Mouse (Mus musculus): ENCODE results near the gene Slc39a11. TPM values are rescaled to one million over a fixed set of nuclear protein-coding genes. Genes with fewer than 3 reads are reported as not detected.

The Slc39a11 gene
- 20.4 and 20.7 TPM in 2 replicates for polyA plus RNA-seq (2016; fragmentation: Nextera tagmentation; extraction: Ambion mirVana)

DNA sequence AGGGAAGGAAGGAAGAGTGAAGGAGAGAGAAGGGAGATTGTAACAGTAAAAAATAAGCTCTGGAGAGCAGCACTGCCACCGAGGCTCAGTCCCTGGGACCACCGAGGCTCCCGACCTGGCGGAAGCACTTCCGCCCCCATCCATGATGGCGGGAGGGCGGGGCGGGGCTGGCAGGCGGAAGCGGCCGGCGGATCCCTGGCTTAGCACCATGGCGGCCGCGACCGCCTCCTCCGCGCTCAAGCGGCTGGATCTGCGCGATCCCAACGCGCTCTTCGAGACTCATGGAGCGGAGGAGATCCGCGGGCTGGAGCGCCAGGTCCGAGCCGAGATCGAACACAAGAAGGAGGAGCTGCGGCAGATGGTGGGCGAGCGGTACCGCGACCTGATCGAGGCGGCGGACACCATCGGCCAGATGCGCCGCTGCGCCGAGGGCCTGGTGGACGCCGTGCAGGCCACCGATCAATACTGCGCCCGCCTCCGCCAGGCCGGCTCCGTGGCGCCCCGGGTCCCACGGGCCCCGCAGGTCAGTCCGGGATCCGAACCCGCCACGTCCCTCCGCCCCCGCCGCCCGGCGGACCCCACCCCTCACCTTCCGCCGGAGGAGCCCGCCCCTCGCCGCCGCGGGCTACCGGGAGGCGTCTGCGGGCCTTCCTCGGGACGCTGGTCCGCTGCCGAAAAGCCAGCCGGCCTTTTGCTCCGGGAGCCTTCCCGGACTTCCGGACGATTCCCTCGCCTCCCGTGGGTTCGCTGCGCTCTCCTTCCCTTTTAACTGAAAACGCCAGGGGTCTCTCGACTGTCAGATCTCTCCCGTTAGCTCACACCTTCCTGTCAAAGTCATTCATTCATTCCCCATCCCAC, at the start of gene Slc39a11:
Gene Slc39a11 (minus strand): TSS at position 727 of the 858 bp plus-strand sequence.
- peaks cover 5% of the 10 kb centered on the region; the same call in 1 of the 2 replicates for H3K27me3 ChIP-seq (ENCODE audit: low read depth, poor library complexity, severe bottlenecking)
- under 1% methylated on average over 89 of the region's 91 CpGs for WGBS
- H3K9me3 ChIP-seq (replicated peaks), result peaks cover 5% of the 10 kb centered on the region; the same call in 1 of the 2 replicates
- peaks cover 48% of the 10 kb centered on the region for H3K4me1 ChIP-seq
- H3K36me3 ChIP-seq, result peaks cover 31% of the 10 kb centered on the region
- H3K27ac ChIP-seq (replicated peaks), result peak within 1 kb of the TSS; percentile 97
- H3K4me3 ChIP-seq, result peak within 1 kb of the TSS; percentile 96
- DNase-seq (ENCODE audit: low spot score), result peak; percentile 85

- Histone ChIP-seq H3K4me3 (no peak overlapping the region), H3K36me3 (peaks cover 53% of the 10 kb centered on the region), H3K27ac (replicated peaks) (no peak overlapping the region), H3K9me3 (replicated peaks) (no peaks in the 10 kb centered on the region; the same call in 1 of the 2 replicates), H3K4me1 (peaks cover 17% of the 10 kb centered on the region), H3K27me3 (ENCODE audit: low read depth, poor library complexity, severe bottlenecking) (no peaks in the 10 kb centered on the region)
- WGBS, result 91% methylated on average over 7 of the region's 7 CpGs
- DNase-seq (ENCODE audit: low spot score), result no peak
Observed at GRCm38 (mm10) chr11:113699643-113700042, 49.8 kb upstream of the Slc39a11 start.

DNA sequence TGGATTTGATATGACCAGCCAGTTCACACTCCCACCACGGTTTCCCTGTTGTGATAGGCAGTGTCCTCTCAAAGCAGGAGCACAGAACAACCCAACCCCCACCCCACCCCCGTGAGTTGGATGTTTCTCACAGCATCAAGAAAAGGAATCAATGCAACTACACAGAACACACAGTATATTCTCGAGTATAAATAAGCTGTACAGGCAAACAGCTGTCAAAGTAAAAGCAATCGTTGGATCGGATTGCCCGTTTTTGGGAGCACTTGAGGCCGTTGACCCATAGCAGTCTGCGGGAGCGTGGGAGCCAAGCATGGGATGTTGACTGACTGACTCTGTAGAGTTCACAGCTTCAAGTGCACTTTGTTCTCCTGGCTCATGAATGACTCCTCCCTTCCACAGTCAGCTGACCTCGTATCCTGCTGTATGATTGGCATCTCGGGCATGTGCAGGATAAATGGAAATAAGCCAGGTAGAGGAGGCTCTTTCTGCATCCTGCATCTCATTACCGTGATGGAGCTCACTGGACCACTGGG, 48.2 kb upstream of the Slc39a11 start:
- H3K9me3 ChIP-seq (replicated peaks), result no peaks in the 10 kb centered on the region; the same call in 1 of the 2 replicates
- H3K27ac ChIP-seq (replicated peaks), result 0 out of 2 replicates have a peak overlapping the region, but pooled peaks have one; percentile 4
- peaks cover 69% of the 10 kb centered on the region for H3K36me3 ChIP-seq
- WGBS, result 78% methylated on average over 12 of the region's 12 CpGs
- H3K4me3 ChIP-seq, result no peak overlapping the region
- no peaks in the 10 kb centered on the region for H3K27me3 ChIP-seq (ENCODE audit: low read depth, poor library complexity, severe bottlenecking)
- no peak for DNase-seq (ENCODE audit: low spot score)
- H3K4me1 ChIP-seq, result peaks cover 17% of the 10 kb centered on the region

- Histone ChIP-seq H3K36me3 (peaks cover 74% of the 10 kb centered on the region), H3K27ac (replicated peaks) (peak overlapping the region; percentile 4; the same call in 1 of the 2 replicates)
- 33% methylated on average over 5 of the region's 5 CpGs for WGBS
Observed at GRCm38 (mm10) chr11:113697571-113697970, 47.7 kb upstream of the Slc39a11 start.

DNA sequence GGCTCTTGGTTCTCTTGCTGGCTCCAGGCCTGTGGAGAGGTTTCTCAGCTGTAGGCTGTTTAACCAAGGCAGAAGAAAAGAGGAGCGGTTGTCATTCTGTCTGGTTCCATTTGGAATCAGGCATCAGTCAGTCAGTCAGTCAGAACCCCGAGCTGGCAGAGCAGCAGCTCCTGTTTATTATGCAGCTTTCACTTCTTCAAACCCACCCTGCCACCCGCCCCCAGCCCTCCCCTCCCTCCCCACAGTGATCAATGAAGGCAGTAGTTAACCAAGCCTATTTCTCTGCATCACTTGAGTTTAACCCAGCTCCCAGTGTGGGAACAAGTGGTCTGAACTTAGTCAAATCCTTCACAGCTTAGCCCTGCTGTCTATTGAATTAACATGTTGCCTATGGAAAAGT, 42.0 kb upstream of the Slc39a11 start:
- WGBS, result 82% methylated on average over 3 of the region's 3 CpGs
- H3K36me3 ChIP-seq, result peaks cover 94% of the 10 kb centered on the region

More at GRCm38 (mm10) chr11:113697571-113697970, 47.7 kb upstream of the Slc39a11 start:
- DNase-seq (ENCODE audit: low spot score), result no peak
- H3K4me3 ChIP-seq, result no peak overlapping the region
- H3K4me1 ChIP-seq, result peaks cover 17% of the 10 kb centered on the region
- no peaks in the 10 kb centered on the region; the same call in 1 of the 2 replicates for H3K9me3 ChIP-seq (replicated peaks)
- H3K27me3 ChIP-seq (ENCODE audit: low read depth, poor library complexity, severe bottlenecking), result no peaks in the 10 kb centered on the region

GRCm38 (mm10) chr11:113691318-113691717, 41.4 kb upstream of the Slc39a11 start:
- Histone ChIP-seq H3K9me3 (replicated peaks) (no peaks in the 10 kb centered on the region; the same call in 1 of the 2 replicates), H3K27me3 (ENCODE audit: low read depth, poor library complexity, severe bottlenecking) (no peaks in the 10 kb centered on the region), H3K4me3 (no peak overlapping the region), H3K36me3 (peaks cover 88% of the 10 kb centered on the region), H3K27ac (replicated peaks) (no peak overlapping the region), H3K4me1 (peaks cover 23% of the 10 kb centered on the region)
- DNase-seq (ENCODE audit: low spot score), result no peak
- 92% methylated on average over 5 of the region's 5 CpGs for WGBS

More for the DNA sequence above, 42.0 kb upstream of the Slc39a11 start:
- Histone ChIP-seq H3K4me1 (peaks cover 18% of the 10 kb centered on the region), H3K9me3 (replicated peaks) (no peaks in the 10 kb centered on the region; the same call in 1 of the 2 replicates), H3K27me3 (ENCODE audit: low read depth, poor library complexity, severe bottlenecking) (no peaks in the 10 kb centered on the region), H3K4me3 (no peak overlapping the region), H3K27ac (replicated peaks) (no peak overlapping the region)
- DNase-seq (ENCODE audit: low spot score), result no peak

- Histone ChIP-seq H3K4me1 (peaks cover 28% of the 10 kb centered on the region), H3K9me3 (replicated peaks) (no peaks in the 10 kb centered on the region; the same call in 1 of the 2 replicates), H3K4me3 (no peak overlapping the region), H3K27me3 (ENCODE audit: low read depth, poor library complexity, severe bottlenecking) (no peaks in the 10 kb centered on the region), H3K27ac (replicated peaks) (no peak overlapping the region), H3K36me3 (peaks cover 80% of the 10 kb centered on the region)
- 96% methylated on average over 12 of the region's 12 CpGs for WGBS
- no peak for DNase-seq (ENCODE audit: low spot score)
Observed at GRCm38 (mm10) chr11:113690506-113690905, 40.6 kb upstream of the Slc39a11 start.

DNA sequence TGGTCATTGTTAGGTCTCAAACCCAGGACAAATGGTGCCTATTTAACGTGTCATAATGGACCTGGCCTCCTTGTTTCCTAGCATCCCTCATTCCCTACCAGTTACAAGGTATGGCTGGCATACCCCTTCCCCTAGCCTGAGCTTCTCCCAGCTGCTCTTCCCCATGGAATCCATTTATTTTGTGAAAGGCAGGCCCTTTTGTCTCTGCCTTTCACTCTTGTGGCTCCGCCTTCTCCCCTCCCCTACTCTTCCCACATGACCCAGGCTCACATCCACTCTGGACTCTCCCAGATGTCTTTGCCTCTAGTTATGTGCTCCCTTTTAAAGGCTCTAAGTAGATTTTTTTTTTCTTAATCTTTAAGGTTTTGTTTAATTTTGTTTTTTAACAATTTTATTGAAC, 37.2 kb upstream of the Slc39a11 start:
- Histone ChIP-seq H3K4me1 (peaks cover 48% of the 10 kb centered on the region), H3K27ac (replicated peaks) (peak overlapping the region; percentile 79), H3K9me3 (replicated peaks) (no peaks in the 10 kb centered on the region), H3K27me3 (ENCODE audit: low read depth, poor library complexity, severe bottlenecking) (no peaks in the 10 kb centered on the region), H3K4me3 (peak overlapping the region; percentile 0; the same call in 1 of the 2 replicates), H3K36me3 (peaks cover 46% of the 10 kb centered on the region)
- peak; percentile 41 for DNase-seq (ENCODE audit: low spot score)
- 56% methylated on average over 2 of the region's 2 CpGs for WGBS

- Histone ChIP-seq H3K9me3 (replicated peaks) (no peaks in the 10 kb centered on the region), H3K4me3 (peak overlapping the region; percentile 93), H3K27ac (replicated peaks) (peak overlapping the region; percentile 96), H3K27me3 (ENCODE audit: low read depth, poor library complexity, severe bottlenecking) (no peaks in the 10 kb centered on the region), H3K4me1 (peaks cover 52% of the 10 kb centered on the region), H3K36me3 (peaks cover 24% of the 10 kb centered on the region)
- no peak for DNase-seq (ENCODE audit: low spot score)
- 44% methylated on average over 25 of the region's 25 CpGs for WGBS
Observed at GRCm38 (mm10) chr11:113684707-113685426, 35.0 kb upstream of the Slc39a11 start.

- Histone ChIP-seq H3K4me1 (peaks cover 52% of the 10 kb centered on the region), H3K27ac (replicated peaks) (peak within 1 kb of the TSS; percentile 96), H3K4me3 (peak within 1 kb of the TSS; percentile 93), H3K9me3 (replicated peaks) (no peaks in the 10 kb centered on the region), H3K36me3 (peaks cover 17% of the 10 kb centered on the region), H3K27me3 (ENCODE audit: low read depth, poor library complexity, severe bottlenecking) (no peaks in the 10 kb centered on the region)
- under 1% methylated on average over 73 of the region's 73 CpGs for WGBS
- DNase-seq (ENCODE audit: low spot score), result peak; percentile 97
Observed at GRCm38 (mm10) chr11:113683957-113684706, 34.3 kb upstream of the Slc39a11 start, which contains the start of the genes Fam104a and D11Wsu47e. Fam104a (minus strand) TSS chr11:113684155. D11Wsu47e (plus strand) TSS chr11:113684412.

DNA sequence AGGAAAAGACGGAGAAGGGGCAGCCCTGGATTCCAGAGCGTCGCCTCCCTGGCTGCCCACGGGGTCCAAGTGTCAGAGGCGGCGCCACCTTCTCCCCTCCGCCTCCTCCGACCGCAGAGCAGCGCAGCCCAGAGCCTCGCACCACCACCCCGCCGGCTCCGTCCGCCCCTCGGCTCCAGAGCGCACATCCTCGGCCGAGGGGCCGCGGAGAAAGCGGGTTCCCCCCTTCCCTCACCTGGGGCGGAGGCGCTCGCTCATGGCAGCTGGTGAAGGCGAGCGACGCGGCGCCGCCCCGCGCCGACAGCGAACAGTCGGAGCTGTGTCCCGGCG, 33.7 kb upstream of the Slc39a11 start:
- Histone ChIP-seq H3K27me3 (ENCODE audit: low read depth, poor library complexity, severe bottlenecking) (no peaks in the 10 kb centered on the region), H3K4me1 (peaks cover 52% of the 10 kb centered on the region), H3K27ac (replicated peaks) (peak overlapping the region; percentile 96), H3K4me3 (peak overlapping the region; percentile 93), H3K36me3 (peaks cover 11% of the 10 kb centered on the region), H3K9me3 (replicated peaks) (no peaks in the 10 kb centered on the region)
- WGBS, result 0% methylated on average over 34 of the region's 38 CpGs
- DNase-seq (ENCODE audit: low spot score), result no peak
